Mouse (Mus musculus) layer of hippocampus, adult 9-11 months (tissue): Measurements from ENCODE around the gene Gm20908.
"Not testable (repeated sequence)": the region's sequence is repeated elsewhere in the genome, so short reads cannot be mapped to it uniquely, and the experiment has no call there.

Experiments
- DNase-seq: peaks from one replicate; pipeline ENCODE4 v3.0.0; 2022

The Gm20908 gene

GRCm38 (mm10) chrY:64472966-64473365, at the start of gene Gm20908:
Gm20908 (plus strand) TSS chrY:64473266.
- not testable (repeated sequence) for DNase-seq
